Mouse (Mus musculus) thymus, adult 18-20 months (tissue): ENCODE results near the gene Gucy1b1.

Experiments used
- DNase-seq, 2 experiments: peaks; one replicate each; pipeline ENCODE4 v3.0.0; 2022; ENCODE audit warnings: mixed read lengths in 2 of 2

The Gucy1b1 gene

DNA sequence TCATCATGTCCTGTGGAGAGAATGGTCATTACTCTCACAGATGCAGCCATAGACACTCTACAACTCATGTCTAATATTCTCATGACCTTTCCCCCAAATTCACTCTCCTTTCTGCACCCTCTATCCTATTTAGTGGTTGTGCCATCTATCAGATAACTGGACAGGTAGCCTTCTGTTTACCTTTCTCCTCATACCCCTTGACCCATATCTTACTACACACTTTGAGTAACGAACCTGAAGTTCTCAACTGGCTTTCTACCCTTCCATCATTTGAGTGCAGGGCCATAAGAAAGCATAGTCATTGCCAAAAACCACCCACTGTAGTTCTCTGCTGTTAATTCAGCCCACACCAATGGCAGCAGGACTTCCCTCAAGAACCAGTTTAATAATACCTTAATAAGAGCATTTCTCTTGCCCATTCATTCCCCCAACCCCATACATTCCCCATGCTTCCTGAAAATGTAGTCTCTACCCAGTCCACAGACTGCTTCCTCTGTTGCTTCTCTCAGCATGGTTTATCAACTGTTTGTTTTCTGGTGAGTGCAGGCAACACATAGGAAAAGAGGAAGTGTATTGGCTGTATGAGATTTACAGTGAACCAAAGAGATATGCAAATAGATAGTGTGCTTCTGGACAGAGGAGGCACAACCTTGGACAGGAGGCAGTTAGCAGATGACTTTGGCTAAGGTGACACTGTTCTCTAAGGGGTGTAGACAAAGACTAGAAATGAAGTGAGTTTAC is 44.3 kb downstream of the Gucy1b1 start:
- DNase-seq: no peak

DNA sequence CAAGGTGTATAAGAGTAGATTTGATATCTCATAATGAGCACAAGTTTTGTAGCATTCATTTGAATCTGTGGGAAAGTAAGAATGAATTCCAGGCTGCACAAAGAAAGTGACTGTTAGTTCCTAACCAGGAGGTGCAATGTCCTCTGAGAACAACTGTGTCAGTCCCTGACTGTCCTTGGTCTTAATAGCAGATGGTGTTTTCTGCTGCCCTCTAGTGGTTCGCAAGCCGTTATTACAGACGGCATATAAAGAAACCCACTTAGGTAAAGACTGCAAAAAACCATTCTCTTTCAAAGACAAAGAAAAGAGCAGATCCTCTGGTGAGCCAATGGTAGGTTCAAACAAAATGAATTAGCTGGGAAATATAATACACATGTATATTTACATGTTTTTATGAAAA is 45.3 kb downstream of the Gucy1b1 start:
- no peak for DNase-seq

DNA sequence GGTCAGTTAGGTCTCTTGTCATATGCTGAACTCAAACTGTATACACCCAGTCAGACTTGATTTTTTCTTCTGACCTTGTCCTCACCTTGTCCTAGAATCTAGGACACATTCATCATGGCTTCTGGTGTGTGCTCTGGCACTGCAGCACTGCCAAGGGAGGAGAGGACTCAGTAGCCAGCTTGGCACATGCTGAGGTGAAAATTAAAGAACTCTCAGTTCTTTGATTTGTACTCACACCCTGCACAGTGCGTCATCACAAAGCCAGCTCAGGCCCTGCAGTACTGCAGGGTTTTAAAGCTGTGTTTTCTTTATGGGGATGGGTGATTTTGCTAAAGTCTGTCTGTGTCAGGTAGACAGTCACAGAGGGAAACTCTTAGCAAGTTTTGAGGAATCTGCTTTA is 47.2 kb downstream of the Gucy1b1 start:
- no peak for DNase-seq

DNA sequence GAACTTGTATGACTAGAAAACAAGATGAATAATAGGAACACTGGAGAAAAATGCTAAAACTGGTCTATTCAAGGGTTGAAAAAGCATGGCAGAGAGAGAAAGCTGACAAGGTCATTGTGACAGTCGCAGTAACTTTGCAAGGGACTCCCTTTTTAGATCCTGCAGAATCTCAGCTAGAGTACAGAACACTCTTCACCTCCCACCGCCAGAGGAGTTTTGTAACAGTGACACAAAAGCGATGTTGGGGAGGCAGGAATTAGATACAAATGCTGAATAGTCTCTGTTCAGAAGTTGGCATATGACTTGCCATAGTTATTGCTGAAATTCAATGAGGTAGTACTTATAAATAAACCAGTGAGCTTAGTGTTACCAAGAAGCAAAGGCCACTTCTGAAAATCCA is 51.4 kb downstream of the Gucy1b1 start:
- DNase-seq: no peak

GRCm38 (mm10) chr3:82022421-82022920 is 52.0 kb downstream of the Gucy1b1 start:
- no peak for DNase-seq

- DNase-seq: no peak
Observed at GRCm38 (mm10) chr3:82014148-82014703, 60.3 kb downstream of the Gucy1b1 start.

DNA sequence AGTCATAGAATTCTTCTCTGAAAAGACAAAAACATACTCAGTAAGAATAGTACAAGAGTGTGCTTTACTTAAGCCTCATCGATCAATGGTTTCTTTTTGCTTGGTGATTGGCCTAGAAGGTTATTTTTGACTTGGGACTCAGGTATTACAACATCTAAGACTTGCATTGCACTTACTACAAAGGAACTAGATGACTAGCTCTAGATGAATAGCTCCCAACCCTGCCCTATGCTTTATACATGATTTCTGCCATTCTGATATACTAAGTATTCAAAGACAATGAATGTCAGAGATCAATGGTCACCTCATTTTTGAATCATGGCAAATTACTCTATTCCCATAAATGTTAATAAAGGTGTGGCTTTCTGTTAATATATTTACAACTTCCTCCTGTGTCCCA is 67.5 kb downstream of the Gucy1b1 start:
- no peak for DNase-seq

- DNase-seq: no peak
Observed at GRCm38 (mm10) chr3:81995988-81996387, 78.5 kb downstream of the Gucy1b1 start.

DNA sequence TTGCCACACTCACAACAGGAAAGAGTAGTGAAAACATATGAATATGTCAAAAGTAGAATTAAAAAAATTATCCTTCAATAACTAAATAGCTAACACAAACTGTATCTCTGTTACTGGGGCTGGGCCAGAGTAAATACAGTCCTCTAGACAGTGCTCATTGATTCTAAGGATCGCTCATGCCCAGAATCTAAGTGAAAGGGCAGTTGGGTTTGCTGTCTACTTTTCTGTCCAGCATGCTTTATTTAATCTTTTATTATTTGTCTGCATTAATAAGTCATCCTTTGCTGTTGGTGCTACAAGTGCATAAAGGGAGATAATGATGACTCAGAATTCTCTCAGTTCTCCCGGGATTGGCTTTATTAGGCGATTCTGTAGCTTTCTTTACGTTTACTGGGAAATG is 79.1 kb downstream of the Gucy1b1 start:
- DNase-seq: no peak

DNA sequence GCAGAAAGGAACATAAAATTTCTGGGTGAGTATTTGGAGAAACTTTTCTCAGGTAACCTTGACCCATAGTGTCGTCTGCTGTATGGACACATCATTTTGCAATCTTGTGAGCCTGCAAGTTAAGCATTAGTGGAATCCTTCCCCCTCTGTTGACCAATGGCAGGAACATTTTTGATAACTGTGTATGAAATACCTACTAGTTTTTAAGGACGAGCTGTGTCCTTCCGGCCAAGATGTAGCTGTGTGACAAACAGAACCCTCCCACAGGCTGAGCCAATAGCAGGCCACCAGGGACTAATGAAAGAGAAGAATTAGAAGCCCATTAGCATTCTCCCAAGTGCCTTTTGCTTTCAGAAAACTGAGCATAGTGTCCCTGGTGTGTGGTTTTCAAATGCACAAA is 84.0 kb downstream of the Gucy1b1 start:
- no peak for DNase-seq

DNA sequence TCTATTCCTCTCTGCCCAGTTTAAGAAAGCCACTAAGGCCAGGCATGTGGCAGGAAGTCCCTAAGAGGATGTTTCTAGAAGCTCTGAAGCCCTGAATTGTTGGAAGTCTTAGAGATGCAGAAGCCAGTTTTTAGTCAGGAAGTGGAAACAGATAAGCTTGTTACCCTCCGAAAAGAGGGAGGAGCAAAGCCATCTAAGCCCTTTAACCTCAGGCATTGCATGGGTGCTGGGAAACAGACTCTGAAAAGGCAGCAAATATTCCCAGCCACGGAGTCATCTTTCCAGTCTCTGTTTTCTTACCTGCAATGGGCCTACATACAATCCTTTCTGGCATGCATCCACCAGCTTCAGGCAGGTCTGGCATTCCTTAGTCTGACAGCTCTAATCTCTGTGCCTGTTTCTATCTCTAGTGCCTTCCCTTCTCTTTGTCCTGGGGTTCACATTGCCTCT is 84.8 kb downstream of the Gucy1b1 start:
- no peak for DNase-seq

DNA sequence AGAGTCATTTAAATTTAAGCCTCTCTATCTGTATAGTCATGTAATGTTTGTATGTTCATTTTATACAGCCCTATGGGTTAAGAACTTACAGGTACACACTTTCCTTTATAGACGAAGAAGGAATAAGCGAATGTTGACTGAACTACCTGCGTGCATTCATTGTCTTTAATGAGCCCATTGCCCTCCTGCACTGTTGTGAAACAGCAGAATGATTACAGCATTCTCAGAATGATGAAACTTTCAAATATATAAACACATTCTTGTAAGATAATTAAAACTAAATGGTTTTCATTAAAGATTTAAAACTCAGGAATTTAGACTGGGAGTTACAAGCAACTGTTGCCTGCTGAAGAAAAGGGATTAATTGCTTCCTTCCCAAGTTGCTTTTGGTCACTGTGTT is 86.9 kb downstream of the Gucy1b1 start:
- DNase-seq: no peak

DNA sequence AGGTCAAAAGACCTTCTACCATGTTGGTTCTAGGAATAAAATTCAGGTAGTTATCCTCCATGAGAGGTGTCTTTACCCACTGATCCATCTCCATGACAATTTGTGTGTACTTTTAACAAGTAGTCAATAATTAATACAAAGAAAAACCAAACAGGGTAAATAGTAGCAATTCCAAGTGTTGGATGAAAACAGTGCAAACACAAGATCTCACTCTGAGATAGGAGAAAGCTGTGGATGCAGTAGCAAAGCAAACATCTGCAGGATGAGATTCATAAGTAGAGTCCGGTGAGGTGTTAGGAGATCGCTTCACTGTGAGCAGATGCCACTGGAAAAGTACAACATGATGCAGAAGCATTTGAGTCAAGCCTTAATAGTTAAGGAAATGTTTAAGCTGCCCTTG is 88.4 kb downstream of the Gucy1b1 start:
- no peak for DNase-seq

DNA sequence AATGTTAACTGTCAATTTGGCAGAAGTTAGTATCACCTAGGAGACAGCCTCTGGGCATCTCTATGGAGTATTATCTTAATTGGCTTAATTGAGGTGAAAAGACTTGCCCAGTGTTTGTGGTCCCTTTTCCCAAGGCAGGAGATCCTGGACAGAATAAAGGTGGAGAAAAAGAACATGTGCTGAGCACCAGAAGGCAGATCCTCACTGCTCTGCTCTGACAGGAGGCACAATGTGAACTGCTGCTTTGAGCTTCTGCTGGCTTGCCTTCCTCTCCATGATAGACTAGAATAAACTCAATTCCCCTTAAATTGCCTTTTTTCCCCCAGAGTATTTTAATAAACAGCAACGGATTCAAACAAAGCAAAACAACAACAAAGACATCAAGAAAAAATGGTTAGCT is 89.4 kb downstream of the Gucy1b1 start:
- no peak for DNase-seq

GRCm38 (mm10) chr3:81983120-81983895 is 91.2 kb downstream of the Gucy1b1 start:
- no peak for DNase-seq
